14 mouse cellular contexts compared by ENCODE assay signal in the genomic region with DNA sequence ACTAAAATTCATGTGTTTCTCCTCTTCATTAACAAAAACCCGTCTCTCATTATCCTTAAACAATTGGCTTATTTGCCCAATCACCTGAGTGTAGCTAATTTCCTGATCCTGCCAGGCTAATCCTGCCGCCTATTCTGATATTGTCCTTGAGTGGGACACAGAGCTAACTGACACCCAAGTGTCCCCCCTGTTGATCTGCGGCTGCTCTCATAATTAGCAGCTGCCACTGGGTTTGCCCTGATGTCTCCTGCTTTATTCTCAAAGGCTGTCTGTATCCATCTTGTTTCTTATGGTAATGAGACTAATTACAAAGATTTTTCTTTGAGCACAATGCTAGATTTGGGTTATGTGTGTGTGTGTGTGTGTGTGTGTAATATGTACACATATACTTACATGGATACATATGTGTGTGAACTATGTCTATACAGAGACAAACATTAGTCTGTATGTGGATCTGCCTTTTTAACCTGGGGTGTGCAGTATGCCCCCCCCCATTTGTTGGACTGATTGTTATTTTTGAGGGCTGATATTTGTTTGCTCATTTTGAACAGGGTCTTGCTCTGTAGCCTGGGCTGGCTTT. TPM values are rescaled to one million over a fixed set of nuclear protein-coding genes. Genes with fewer than 3 reads are reported as not detected.
DNase-seq lines count a peak whose midpoint lies in the region; ATAC-seq and TF ChIP-seq lines count a peak whose summit lies in the region.
"Had no signal": no experiment of that assay in that cellular context is flagged by ENCODE, and none has a peak within 500 bp of the region (broad histone marks: within the 10 kb centered on the region; RNA-seq: fewer than 3 reads in every experiment).

No protein-coding gene starts in this region.

- no peaks in the 10 kb centered on the region for H3K36me3 ChIP-seq in neural tube, embryonic 12.5 days
- no peaks in the 10 kb centered on the region for H3K36me3 ChIP-seq in neural tube, embryonic 15.5 days
- H3K36me3 ChIP-seq in forebrain, postnatal 0 days (ENCODE audit: insufficient read depth) = no peaks in the 10 kb centered on the region
- H3K36me3 ChIP-seq in midbrain, embryonic 12.5 days = no peaks in the 10 kb centered on the region
- no peaks in the 10 kb centered on the region for H3K36me3 ChIP-seq in limb, embryonic 10.5 days
- H3K36me3 ChIP-seq: embryonic facial prominence, embryonic 10.5 days had no signal

- H3K4me3 ChIP-seq in neural tube, embryonic 12.5 days = no peak overlapping the region
- no peak overlapping the region for H3K4me3 ChIP-seq in neural tube, embryonic 15.5 days (replicated peaks)
- H3K4me3 ChIP-seq in forebrain, postnatal 0 days (ENCODE audit: low read depth, low read length) = no peak overlapping the region
- no peak overlapping the region for H3K4me3 ChIP-seq in midbrain, embryonic 12.5 days
- no peak overlapping the region for H3K4me3 ChIP-seq in limb, embryonic 10.5 days
- H3K4me3 ChIP-seq: embryonic facial prominence, embryonic 10.5 days; layer of hippocampus, adult 2 months had no signal

- H3K4me2 ChIP-seq in neural tube, embryonic 12.5 days (replicated peaks) = no peak overlapping the region
- no peak overlapping the region for H3K4me2 ChIP-seq in neural tube, embryonic 15.5 days
- no peak overlapping the region for H3K4me2 ChIP-seq in forebrain, postnatal 0 days (ENCODE audit: low read depth)
- no peak overlapping the region for H3K4me2 ChIP-seq in midbrain, embryonic 12.5 days (replicated peaks)
- H3K4me2 ChIP-seq: heart, embryonic 11.5 days had no signal

- ATAC-seq in neural tube, embryonic 12.5 days (ENCODE audit: low FRiP score, low read depth) = peak; percentile 66; the same call in 1 of the 2 replicates
- ATAC-seq in neural tube, embryonic 15.5 days (ENCODE audit: low FRiP score) = no peak
- peak; percentile 48; the same call in 1 of the 2 replicates for ATAC-seq in forebrain, postnatal 0 days
- ATAC-seq in midbrain, embryonic 12.5 days (ENCODE audit: low FRiP score, low read depth) = peak; percentile 65; the same call in 1 of the 2 replicates
- ATAC-seq: intestine, embryonic 16.5 days had no signal

- no peak for TF ChIP-seq CTCF in forebrain, postnatal 0 days (IDR thresholded peaks at IDR 0.05; ENCODE audit: low read depth)

- H3K27me3 ChIP-seq in neural tube, embryonic 12.5 days (replicated peaks) = no peaks in the 10 kb centered on the region
- no peaks in the 10 kb centered on the region for H3K27me3 ChIP-seq in neural tube, embryonic 15.5 days (replicated peaks)
- H3K27me3 ChIP-seq in forebrain, postnatal 0 days (ENCODE audit: insufficient read depth, low read length) = no peaks in the 10 kb centered on the region
- no peaks in the 10 kb centered on the region for H3K27me3 ChIP-seq in midbrain, embryonic 12.5 days
- no peaks in the 10 kb centered on the region for H3K27me3 ChIP-seq in limb, embryonic 10.5 days (ENCODE audit: low read depth, poor library complexity, severe bottlenecking)

- whole genome bisulfite sequencing in neural tube, embryonic 12.5 days = 62% methylated on average over 3 of the region's 3 CpGs
- WGBS in neural tube, embryonic 15.5 days = 30% methylated on average over 3 of the region's 3 CpGs
- WGBS in forebrain, postnatal 0 days = 10% methylated on average over 3 of the region's 3 CpGs
- WGBS in midbrain, embryonic 12.5 days = 18% methylated on average over 3 of the region's 3 CpGs
- 80% methylated on average over 3 of the region's 3 CpGs for WGBS in limb, embryonic 10.5 days

- peak; percentile 3 for DNase-seq in forebrain, postnatal 0 days
- no peak for DNase-seq in c-Kit-positive CD71-positive TER-119-positive erythroid progenitor cells, embryonic 14.5 days (ENCODE audit: low spot score)
- no peak for DNase-seq in embryo, embryonic 10 days (ENCODE audit: low spot score)
- no peak for DNase-seq in limb, embryonic 10.5 days (ENCODE audit: low spot score)
- DNase-seq: cerebellum, postnatal 36 days; thymus, postnatal 25 days had no signal

- no peaks in the 10 kb centered on the region for H3K4me1 ChIP-seq in neural tube, embryonic 12.5 days
- no peaks in the 10 kb centered on the region for H3K4me1 ChIP-seq in neural tube, embryonic 15.5 days
- H3K4me1 ChIP-seq in forebrain, postnatal 0 days (ENCODE audit: insufficient read depth) = no peaks in the 10 kb centered on the region
- H3K4me1 ChIP-seq in midbrain, embryonic 12.5 days = peaks cover 7% of the 10 kb centered on the region; the same call in 1 of the 2 replicates
- no peaks in the 10 kb centered on the region for H3K4me1 ChIP-seq in limb, embryonic 10.5 days
- H3K4me1 ChIP-seq: embryonic facial prominence, embryonic 10.5 days had no signal

- H3K9me3 ChIP-seq in neural tube, embryonic 12.5 days = no peaks in the 10 kb centered on the region
- H3K9me3 ChIP-seq in neural tube, embryonic 15.5 days (replicated peaks) = no peaks in the 10 kb centered on the region
- no peaks in the 10 kb centered on the region for H3K9me3 ChIP-seq in forebrain, postnatal 0 days (ENCODE audit: low read length)
- peaks cover 6% of the 10 kb centered on the region; the same call in 1 of the 2 replicates for H3K9me3 ChIP-seq in midbrain, embryonic 12.5 days
- no peaks in the 10 kb centered on the region for H3K9me3 ChIP-seq in limb, embryonic 10.5 days (replicated peaks)
- H3K9me3 ChIP-seq: embryonic facial prominence, embryonic 10.5 days had no signal

- H3K27ac ChIP-seq in neural tube, embryonic 12.5 days = no peak overlapping the region
- H3K27ac ChIP-seq in neural tube, embryonic 15.5 days (replicated peaks) = no peak overlapping the region
- H3K27ac ChIP-seq in forebrain, postnatal 0 days (ENCODE audit: low read depth, low read length) = no peak overlapping the region
- H3K27ac ChIP-seq in midbrain, embryonic 12.5 days (replicated peaks) = no peak overlapping the region
- H3K27ac ChIP-seq in limb, embryonic 10.5 days = no peak overlapping the region
- H3K27ac ChIP-seq: embryonic facial prominence, embryonic 10.5 days; layer of hippocampus, adult 2 months; liver, embryonic 14.5 days had no signal

- no peak overlapping the region for H3K9ac ChIP-seq in neural tube, embryonic 12.5 days
- no peak overlapping the region for H3K9ac ChIP-seq in neural tube, embryonic 15.5 days (replicated peaks)
- no peak overlapping the region for H3K9ac ChIP-seq in forebrain, postnatal 0 days
- no peak overlapping the region for H3K9ac ChIP-seq in midbrain, embryonic 12.5 days (replicated peaks)
- H3K9ac ChIP-seq: liver, embryonic 14.5 days had no signal

RNA-seq across cellular contexts. Expression of gene Rbms1, which starts 49.3 kb away (rescaled TPM):
- 74.9 and 79.3 TPM in 2 replicates for polyA plus RNA-seq in neural tube, embryonic 12.5 days (2016; fragmentation: Nextera tagmentation; extraction: Ambion mirVana)
- 65.2 and 84.1 TPM in 2 replicates for polyA plus RNA-seq in neural tube, embryonic 15.5 days (2015; fragmentation: Nextera tagmentation; extraction: Ambion mirVana)
- total RNA-seq in forebrain, postnatal 0 days (2014; rRNA removed) = 16.2 and 18.2 TPM in 2 replicates
- polyA plus RNA-seq in forebrain, postnatal 0 days (2015; fragmentation: Nextera tagmentation; extraction: Ambion mirVana) = 25.5 and 38.2 TPM in 2 replicates
- polyA plus RNA-seq in midbrain, embryonic 12.5 days (2016; fragmentation: Nextera tagmentation; extraction: Ambion mirVana) = 35.2 and 40.8 TPM in 2 replicates
- polyA plus RNA-seq in limb, embryonic 10.5 days (2016; fragmentation: Nextera tagmentation; extraction: Ambion mirVana) = 118 and 124 TPM in 2 replicates
